Mouse (Mus musculus) right cerebral cortex, postnatal 4 days (tissue): ENCODE data around the gene Ercc1.

ENCODE experiments used
- DNase-seq: peaks from one replicate; pipeline ENCODE4 v3.0.0-alpha.2; 2022

Gene Ercc1

DNA sequence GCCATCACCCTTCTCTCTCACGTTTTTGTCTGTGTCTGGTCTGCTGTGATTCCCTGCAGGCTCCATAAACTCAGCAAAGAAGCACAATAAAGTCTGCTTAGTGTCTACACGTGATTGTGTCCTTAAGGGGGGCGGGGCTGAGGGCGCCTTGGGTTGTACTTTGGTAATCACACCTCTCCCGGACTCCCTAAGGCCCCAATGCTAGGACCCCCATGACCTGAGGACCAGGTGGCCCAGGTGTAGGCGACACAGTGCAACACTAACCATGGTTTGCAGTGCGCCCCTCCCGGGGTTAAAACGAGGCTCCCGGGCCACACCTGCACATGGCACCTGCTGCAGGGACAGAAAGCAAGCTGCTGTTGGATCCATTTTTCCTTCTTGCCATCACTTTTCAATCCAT lies 3.3 kb upstream of the Ercc1 start:
- DNase-seq = no peak

- peak; percentile 42 for DNase-seq
Observed at GRCm38 (mm10) chr7:19341761-19342409, 2.7 kb upstream of the Ercc1 start.

GRCm38 (mm10) chr7:19342481-19343027 lies 2.0 kb upstream of the Ercc1 start:
- DNase-seq = peak; percentile 90

GRCm38 (mm10) chr7:19343210-19343808 lies 1.3 kb upstream of the Ercc1 start:
- peak; percentile 71 for DNase-seq

GRCm38 (mm10) chr7:19344938-19345471 lies 427 bp downstream of the Ercc1 start:
- peak; percentile 90 for DNase-seq

DNA sequence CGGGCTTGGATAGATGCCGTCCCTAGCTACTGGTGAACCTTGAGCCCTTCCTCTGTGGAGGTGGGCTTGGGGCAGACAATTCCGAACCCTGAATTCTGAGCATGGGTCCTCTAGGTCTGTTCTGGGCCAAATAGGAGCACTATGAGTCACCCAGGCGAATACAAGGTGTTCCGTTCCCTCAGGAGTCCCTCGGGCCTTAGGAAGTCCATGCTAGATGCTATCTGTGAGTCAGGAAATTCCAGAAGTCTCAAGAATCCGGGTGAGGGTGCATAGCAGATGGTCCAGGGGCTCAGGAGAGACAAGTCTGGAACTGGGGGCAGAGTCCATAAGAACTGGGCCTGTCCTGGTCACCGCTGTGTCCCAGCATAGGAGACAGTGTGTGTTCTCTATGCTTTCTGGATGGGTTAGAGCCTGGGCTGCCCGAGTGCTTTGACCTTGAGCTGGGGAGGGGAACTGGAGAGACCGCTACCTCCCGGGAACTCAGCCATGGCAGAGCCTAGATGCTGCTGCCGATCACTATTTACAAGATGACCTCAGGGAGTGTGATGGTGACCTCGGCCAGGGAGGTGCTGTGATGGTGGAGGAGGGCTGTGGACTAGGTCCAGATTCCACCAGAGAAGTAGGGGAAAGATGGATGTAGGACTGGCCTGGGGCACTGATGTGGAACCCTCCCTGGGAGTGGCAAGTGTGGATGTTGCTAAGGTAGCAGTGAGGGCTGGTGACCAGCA lies 4.8 kb downstream of the Ercc1 start:
- no peak for DNase-seq

GRCm38 (mm10) chr7:19350221-19350620 lies 5.6 kb downstream of the Ercc1 start:
- no peak for DNase-seq

GRCm38 (mm10) chr7:19354991-19355390 lies 10.4 kb downstream of the Ercc1 start:
- no peak for DNase-seq

DNA sequence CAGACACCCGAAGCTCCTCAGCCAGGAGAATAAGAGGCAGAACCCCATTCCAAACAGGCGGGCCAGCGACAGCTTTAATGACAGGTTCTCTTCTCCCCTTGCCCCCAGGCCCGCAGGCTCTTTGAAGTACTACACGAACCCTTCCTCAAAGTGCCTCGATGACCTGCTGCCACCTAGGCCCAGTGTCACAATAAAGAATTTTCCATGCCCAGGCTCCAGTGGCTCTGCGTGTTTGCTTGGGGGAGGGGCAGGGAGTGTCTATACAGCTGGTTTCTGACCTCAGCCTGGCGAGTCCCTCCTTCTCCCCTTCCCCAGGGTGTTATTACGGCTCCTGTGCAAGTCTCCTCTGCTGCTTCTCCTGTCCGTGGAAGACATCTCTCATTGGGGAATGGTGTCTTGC lies 11.7 kb downstream of the Ercc1 start:
- no peak for DNase-seq

DNA sequence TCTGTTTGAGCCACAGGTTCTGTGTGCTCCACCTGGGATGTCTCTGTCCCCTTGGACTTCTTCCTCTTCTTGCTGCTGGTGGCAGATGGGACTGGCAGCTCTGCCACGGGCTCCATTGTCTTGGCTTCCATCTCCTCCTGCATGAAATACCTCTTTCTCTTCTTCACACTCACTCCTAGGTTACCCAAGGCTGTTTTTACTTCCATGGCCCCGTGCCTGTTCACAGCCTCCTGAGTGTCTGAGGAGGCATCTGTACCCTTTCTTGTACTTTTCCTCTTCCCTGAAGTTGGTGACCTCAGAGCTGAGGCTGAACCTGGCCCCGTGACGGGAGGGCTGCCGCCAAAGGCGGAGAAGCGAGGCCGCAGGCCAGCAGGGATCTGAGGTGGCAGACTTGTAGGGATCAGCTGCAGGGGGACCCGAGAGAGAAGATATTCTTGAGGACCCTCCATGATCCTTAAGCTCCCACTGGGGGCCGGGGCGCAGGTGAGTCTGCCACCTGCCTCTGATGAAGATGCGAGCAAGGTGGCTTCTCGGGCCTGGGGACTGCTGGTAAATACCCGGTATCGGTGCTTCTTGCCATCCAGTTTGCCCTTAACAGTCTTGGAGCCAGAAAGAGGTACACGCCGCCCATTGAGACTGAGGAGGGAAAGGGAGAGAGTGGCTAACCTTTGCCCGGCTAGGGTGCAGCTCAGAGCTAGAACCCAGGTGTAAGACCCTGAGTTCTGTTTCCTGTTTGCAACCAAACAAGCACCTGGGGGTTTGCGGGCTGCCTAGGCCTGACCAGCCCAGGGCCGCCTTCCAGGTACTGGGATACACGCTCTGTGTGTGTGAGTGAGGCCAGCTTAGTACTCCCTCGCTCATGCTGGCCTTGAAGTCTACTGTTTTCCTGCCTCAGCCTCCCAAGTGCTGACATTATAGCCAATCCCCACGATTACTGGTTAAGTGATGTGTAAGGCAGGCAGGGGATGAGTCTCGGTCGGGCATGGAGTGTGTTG lies 13.1 kb downstream of the Ercc1 start:
- no peak for DNase-seq

- no peak for DNase-seq
Observed at GRCm38 (mm10) chr7:19358634-19359033, 14.1 kb downstream of the Ercc1 start.

GRCm38 (mm10) chr7:19359299-19359891 lies 14.8 kb downstream of the Ercc1 start, which contains the start of the genes Cd3eap and Ppp1r13l:
Cd3eap (minus strand) TSS chr7:19359483.
Ppp1r13l (plus strand) TSS chr7:19359749.
- DNase-seq = peak; percentile 88

GRCm38 (mm10) chr7:19359892-19360641 lies 15.5 kb downstream of the Ercc1 start:
- DNase-seq = peak; percentile 58

GRCm38 (mm10) chr7:19360944-19361343 lies 16.4 kb downstream of the Ercc1 start:
- peak; percentile 85 for DNase-seq

GRCm38 (mm10) chr7:19361720-19362119 lies 17.1 kb downstream of the Ercc1 start:
- DNase-seq = peak; percentile 78

- DNase-seq = no peak
Observed at GRCm38 (mm10) chr7:19362276-19362675, 17.7 kb downstream of the Ercc1 start.

GRCm38 (mm10) chr7:19363881-19364280 lies 19.3 kb downstream of the Ercc1 start:
- no peak for DNase-seq

DNA sequence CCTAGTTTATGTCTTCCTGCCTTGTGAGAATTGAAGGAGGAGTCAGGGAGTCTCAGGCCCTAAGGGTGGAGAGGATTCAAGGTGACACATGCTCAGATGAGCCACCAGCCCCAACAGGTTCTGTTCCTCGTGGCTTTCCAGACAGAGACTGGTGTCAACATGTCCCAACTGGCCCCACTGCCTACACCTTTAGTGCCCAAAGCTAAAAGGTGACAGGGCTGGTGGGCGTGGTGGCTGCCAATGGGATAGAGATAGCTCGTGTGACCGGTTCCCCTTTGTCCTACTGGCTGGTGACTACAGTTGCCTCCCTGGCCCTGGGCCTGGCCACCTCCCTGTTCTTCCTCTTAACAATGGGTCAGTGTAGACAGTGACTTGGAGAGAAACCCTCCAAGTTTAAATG lies 20.8 kb downstream of the Ercc1 start:
- no peak for DNase-seq

DNA sequence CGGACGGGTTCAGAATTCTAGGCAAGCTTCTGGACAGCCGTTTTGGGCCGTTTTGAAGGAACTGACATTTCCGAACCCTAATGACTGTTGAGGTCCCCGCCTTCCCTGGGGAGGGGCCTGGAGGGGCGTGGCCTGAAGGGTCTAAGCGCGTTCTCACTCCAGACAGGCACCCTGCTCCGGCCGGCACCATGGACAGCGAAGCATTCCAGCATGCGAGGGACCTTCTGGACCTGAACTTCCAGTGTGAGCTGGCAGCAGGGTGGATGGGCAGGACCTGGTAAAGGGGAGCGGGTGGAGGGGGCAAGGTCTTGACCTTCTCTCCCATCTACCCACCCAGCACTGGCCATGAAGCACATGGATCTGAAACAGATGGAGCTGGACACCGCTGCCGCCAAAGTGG lies 23.8 kb downstream of the Ercc1 start:
- DNase-seq = no peak

DNA sequence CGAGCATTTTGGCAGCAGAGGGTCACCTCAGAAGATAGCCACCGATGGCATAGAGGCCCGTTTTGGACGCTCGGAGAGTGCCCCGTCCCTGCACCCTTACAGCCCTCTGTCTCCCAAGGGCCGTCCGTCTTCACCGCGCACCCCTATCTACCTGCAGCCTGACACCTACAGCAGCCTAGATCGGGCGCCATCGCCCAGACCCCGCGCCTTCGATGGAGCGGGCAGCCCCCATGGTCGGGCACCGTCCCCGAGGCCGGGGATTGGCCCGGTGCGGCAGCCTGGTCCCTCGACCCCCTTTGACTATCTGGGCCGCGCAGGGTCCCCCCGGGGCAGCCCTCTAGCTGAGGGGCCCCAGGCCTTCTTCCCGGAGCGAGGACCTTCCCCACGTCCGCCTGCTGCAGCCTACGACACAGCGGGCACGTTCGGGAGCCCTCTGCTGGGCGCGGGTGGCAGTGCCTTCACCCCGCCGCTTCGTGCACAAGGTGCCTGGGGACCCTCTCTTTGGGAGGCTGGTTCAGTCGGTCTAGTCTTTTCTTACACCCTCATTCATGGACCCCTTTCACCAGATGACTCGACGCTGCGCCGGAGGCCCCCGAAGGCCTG lies 25.3 kb downstream of the Ercc1 start:
- peak; percentile 84 for DNase-seq

DNA sequence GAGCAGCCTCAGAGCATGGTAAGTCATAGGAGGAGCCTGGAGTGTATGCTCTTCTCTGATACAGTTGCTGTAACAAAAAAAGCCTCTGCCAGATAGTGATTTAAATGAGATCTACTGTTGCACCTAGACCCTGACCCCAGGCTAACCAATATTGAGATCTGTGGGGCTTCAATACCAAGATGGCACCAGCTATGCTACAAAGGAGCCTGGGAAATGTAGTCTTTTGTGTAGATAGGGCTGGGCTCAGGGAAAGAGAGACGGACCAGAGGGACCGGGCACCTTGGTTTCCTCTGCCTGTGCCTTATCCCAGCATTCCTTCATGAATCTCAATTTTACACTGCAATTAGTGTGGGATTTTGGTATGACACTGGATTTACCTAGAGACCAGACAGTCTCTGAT lies 28.8 kb downstream of the Ercc1 start:
- no peak for DNase-seq
